Mouse (Mus musculus) heart, embryonic 15.5 days (tissue): ENCODE measurements around the gene Tmem266. TPM values are rescaled to one million over a fixed set of nuclear protein-coding genes. Genes with fewer than 3 reads are reported as not detected.

Experiments used
- ATAC-seq: fragments of 200-750 bp; cut with Nextera tagmentation; replicated peaks from 2 replicates; pipeline ENCODE4 v1.8.0; 2017; ENCODE audit warnings: low read depth, moderate TSS enrichment; ENCODE audit not compliant: insufficient number of reproducible peaks, insufficient read depth, low FRiP score
- H3K27ac ChIP-seq: fragments of 300-500 bp; sonication (generic); 2 replicates; pipeline ENCODE4 v1.5.1; 2015; ENCODE audit warnings: mild to moderate bottlenecking, inconsistent platforms
- H3K27me3 ChIP-seq: fragments of 300-500 bp; sonication (generic); 2 replicates; pipeline ENCODE4 v1.6.1; 2015; ENCODE audit warnings: inconsistent platforms
- H3K36me3 ChIP-seq: fragments of 300-500 bp; sonication (generic); 2 replicates; pipeline ENCODE4 v1.6.1; 2015; ENCODE audit warnings: mild to moderate bottlenecking, inconsistent platforms
- H3K4me1 ChIP-seq: fragments of 300-500 bp; sonication (generic); replicated peaks from 2 replicates; pipeline ENCODE4 v1.6.1; 2015; ENCODE audit warnings: inconsistent platforms
- H3K4me2 ChIP-seq: fragments of 300-500 bp; sonication (generic); 2 replicates; pipeline ENCODE4 v1.6.1; 2015; ENCODE audit warnings: inconsistent platforms, mild to moderate bottlenecking, moderate library complexity
- H3K4me3 ChIP-seq: fragments of 300-500 bp; sonication (generic); 2 replicates; pipeline ENCODE4 v1.5.1; 2015; ENCODE audit warnings: mild to moderate bottlenecking, inconsistent platforms
- H3K9ac ChIP-seq: fragments of 300-500 bp; sonication (generic); 2 replicates; pipeline ENCODE4 v1.6.1; 2015; ENCODE audit warnings: mild to moderate bottlenecking, inconsistent platforms
- H3K9me3 ChIP-seq: fragments of 300-500 bp; sonication (generic); replicated peaks from 2 replicates; pipeline ENCODE4 v1.6.1; 2016; ENCODE audit warnings: inconsistent platforms
- WGBS: fragments of 180-500 bp; shearing (Covaris S2); methylation state at CpG from one replicate; pipeline ENCODE4 v1.1.7; 2015; ENCODE audit warnings: mixed read lengths; 5-methylcytosine and 5-hydroxymethylcytosine counted together
- polyA plus RNA-seq: library from polyadenylated mRNA; unstranded; fragments of >200 nt; fragmentation: Nextera tagmentation; extraction: Ambion mirVana; gene quantifications from 2 replicates; pipeline ENCODE4 v1.2.1, GENCODE M21; 2015

Gene Tmem266
- polyA plus RNA-seq, 1 experiment from 2014 or later, result 0.14 TPM

DNA sequence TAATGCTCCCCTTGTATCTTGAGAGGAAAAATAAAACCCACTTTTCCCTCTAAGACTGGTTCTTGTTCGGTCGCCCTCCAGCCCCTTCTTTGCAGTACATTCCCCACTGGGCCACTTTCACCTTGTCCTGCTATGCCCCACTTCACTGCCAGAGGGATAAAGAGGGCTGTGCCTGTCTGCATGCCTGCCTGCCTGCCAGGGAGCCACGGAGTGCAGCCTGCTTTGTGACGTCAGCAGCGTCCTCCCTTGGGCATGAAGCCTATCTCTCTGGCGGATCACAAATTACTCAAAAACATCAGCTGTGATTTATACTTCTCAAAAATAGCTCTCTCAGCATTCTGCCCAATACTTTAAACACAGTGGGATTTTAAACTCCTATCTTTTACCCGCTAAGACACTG lies 6.2 kb downstream of the Tmem266 start:
- no peak overlapping the region for H3K27ac ChIP-seq
- no peaks in the 10 kb centered on the region for H3K36me3 ChIP-seq
- peaks cover 3% of the 10 kb centered on the region; the same call in 1 of the 2 replicates for H3K4me1 ChIP-seq
- peak overlapping the region; percentile 19; the same call in 1 of the 2 replicates for H3K4me2 ChIP-seq
- no peak overlapping the region for H3K4me3 ChIP-seq
- ATAC-seq, result no peak
- no peak overlapping the region for H3K9ac ChIP-seq
- peaks cover 34% of the 10 kb centered on the region for H3K27me3 ChIP-seq
- WGBS, result 33% methylated on average over 7 of the region's 7 CpGs
- H3K9me3 ChIP-seq, result no peaks in the 10 kb centered on the region

DNA sequence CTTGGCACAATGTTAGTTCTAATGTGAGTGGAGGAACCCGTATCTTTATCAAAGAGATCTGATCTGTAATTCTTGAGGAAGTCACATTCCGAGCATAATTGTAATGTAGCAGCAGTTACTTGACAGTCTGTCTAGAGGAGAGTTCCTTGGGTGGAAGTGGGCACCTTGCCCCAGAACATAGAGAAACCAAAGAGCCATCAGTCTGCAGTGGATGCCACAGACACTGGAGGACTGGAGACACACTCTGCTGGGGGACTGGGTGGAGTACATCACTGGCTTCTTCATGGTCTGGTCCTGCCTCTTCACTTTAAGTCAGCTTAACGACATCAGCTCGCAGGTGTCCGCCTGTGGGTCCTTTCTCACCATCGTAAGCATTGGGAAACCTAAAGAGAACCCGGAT lies 17.5 kb downstream of the Tmem266 start:
- Histone ChIP-seq H3K4me2 (no peak overlapping the region), H3K4me3 (no peak overlapping the region), H3K36me3 (no peaks in the 10 kb centered on the region), H3K27me3 (no peaks in the 10 kb centered on the region), H3K4me1 (no peaks in the 10 kb centered on the region), H3K27ac (no peak overlapping the region), H3K9me3 (no peaks in the 10 kb centered on the region), H3K9ac (no peak overlapping the region)
- 75% methylated on average over 7 of the region's 7 CpGs for WGBS
- ATAC-seq, result no peak

DNA sequence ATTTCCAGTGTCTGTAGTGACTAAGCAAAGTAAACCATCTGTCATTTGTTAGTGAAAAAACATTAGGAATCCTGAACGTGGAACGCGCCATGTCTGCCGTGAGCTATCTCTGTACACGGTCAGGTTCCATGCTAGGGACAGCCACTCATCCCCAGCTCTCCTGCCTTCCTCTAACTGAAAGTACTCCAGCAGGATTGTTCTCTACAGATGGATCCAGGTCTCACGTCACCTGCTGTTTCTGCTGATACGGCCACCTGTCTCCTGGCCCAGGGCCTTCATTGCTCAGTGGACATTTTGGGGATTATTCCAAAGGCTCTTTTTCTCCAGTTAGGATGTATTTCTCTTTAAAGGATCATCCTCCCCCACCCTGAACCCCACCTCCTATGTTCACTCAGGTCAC lies 18.6 kb downstream of the Tmem266 start:
- Histone ChIP-seq H3K9me3 (no peaks in the 10 kb centered on the region), H3K27me3 (no peaks in the 10 kb centered on the region), H3K4me1 (no peaks in the 10 kb centered on the region), H3K4me2 (no peak overlapping the region), H3K36me3 (no peaks in the 10 kb centered on the region), H3K9ac (no peak overlapping the region), H3K4me3 (no peak overlapping the region), H3K27ac (no peak overlapping the region)
- 86% methylated on average over 7 of the region's 7 CpGs for WGBS
- no peak for ATAC-seq

DNA sequence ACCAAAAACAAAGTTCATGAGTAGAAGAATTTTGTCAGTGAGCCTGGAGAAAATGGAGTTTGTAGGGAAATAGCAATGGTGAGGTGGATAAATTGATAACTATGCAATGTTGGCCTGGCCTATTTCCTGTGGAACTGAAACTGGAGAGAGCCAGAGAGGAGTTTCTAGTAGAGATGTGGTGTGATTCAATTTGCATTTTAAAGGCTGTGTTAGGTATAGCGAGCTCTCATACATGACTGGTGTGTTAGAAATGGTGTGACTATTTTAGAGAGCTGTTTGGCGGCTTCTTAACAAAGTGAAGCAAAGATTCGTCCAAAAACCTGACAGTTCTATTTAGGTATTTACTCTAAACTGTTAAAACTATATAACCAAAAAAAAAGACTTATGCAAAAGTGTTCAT lies 22.0 kb downstream of the Tmem266 start:
- no peaks in the 10 kb centered on the region for H3K4me1 ChIP-seq
- ATAC-seq, result no peak
- H3K9ac ChIP-seq, result no peak overlapping the region
- H3K4me3 ChIP-seq, result no peak overlapping the region
- H3K9me3 ChIP-seq, result no peaks in the 10 kb centered on the region
- H3K27me3 ChIP-seq, result no peaks in the 10 kb centered on the region
- no peak overlapping the region for H3K27ac ChIP-seq
- no peaks in the 10 kb centered on the region for H3K36me3 ChIP-seq
- no peak overlapping the region for H3K4me2 ChIP-seq
- WGBS, result 76% methylated on average over 3 of the region's 3 CpGs

DNA sequence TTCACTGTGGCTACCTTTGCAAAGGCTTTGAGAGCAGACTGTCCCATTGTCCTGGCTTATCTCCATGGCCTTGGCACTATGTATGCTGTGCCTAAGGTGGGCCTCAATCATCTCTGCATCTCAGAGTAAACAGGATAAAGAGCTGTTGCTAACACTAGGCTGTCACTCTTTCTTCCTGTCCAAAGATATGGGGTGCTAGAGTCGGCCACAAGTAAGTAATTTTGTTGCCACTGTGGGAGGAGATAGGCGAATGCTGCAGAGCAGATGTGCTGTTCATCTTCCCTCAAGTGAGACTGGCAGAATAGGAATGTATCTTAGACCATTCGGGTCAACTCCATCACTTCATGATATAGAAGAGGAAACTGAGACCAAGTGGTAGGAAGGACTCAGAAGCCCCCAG lies 28.0 kb downstream of the Tmem266 start:
- WGBS, result 65% methylated on average over 3 of the region's 3 CpGs
- H3K4me1 ChIP-seq, result no peaks in the 10 kb centered on the region
- no peaks in the 10 kb centered on the region for H3K27me3 ChIP-seq
- no peak overlapping the region for H3K27ac ChIP-seq
- H3K4me2 ChIP-seq, result no peak overlapping the region
- H3K9ac ChIP-seq, result no peak overlapping the region
- H3K36me3 ChIP-seq, result no peaks in the 10 kb centered on the region
- no peaks in the 10 kb centered on the region for H3K9me3 ChIP-seq
- no peak for ATAC-seq
- no peak overlapping the region for H3K4me3 ChIP-seq

DNA sequence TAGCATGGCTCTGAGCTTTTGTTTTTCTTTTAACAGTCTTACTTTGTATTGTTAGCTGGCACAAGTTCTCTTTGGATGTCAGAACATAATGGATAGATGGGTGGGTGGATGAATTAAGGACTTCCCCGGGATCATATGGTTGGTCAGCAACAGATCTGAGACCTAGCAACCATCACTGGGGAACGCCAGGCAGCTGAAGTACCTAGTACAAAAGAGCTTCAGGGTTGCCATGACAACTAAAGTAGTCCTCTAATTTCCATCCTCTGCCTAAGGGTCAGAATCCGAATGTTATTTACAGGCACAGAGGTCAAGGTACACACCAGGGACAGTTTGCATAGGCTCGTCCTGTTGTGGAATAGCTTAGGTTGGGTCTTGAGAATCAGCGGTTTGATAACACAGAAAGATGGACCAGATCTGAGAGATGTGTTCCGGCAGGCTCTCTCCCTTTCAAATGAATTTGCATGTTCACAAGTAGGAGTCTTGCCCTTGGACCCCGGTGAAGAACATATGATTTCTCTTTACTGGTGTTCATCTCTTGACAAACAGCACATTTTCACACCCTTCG lies 28.6 kb downstream of the Tmem266 start:
- Histone ChIP-seq H3K4me1 (no peaks in the 10 kb centered on the region), H3K4me3 (no peak overlapping the region), H3K27ac (no peak overlapping the region), H3K27me3 (no peaks in the 10 kb centered on the region), H3K9me3 (no peaks in the 10 kb centered on the region), H3K9ac (no peak overlapping the region), H3K4me2 (no peak overlapping the region), H3K36me3 (no peaks in the 10 kb centered on the region)
- ATAC-seq, result no peak
- whole genome bisulfite sequencing, result 71% methylated on average over 8 of the region's 8 CpGs

DNA sequence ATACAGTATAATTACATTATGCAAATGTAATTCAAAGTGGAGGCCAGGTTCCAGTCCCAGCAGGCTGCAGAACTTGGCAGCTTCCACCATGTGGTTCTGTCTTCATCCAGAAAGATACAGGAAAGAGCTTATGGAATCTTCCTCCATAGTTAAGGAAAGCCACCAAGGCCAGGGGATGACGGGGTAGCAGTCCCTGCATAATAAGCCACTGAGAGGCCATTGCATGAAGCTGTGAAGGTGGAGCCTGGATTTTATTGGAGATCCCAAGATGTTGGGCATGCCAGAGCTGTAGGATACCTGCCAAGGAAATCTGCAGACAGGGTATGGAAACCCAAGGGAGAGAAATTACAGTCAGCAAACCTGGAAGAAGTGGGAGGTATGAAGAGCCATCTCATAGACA lies 30.5 kb downstream of the Tmem266 start:
- Histone ChIP-seq H3K27me3 (no peaks in the 10 kb centered on the region), H3K9me3 (no peaks in the 10 kb centered on the region), H3K9ac (no peak overlapping the region), H3K4me1 (no peaks in the 10 kb centered on the region), H3K36me3 (no peaks in the 10 kb centered on the region), H3K27ac (no peak overlapping the region), H3K4me3 (no peak overlapping the region), H3K4me2 (no peak overlapping the region)
- 76% methylated on average over 1 of the region's 1 CpGs for WGBS
- ATAC-seq, result no peak

DNA sequence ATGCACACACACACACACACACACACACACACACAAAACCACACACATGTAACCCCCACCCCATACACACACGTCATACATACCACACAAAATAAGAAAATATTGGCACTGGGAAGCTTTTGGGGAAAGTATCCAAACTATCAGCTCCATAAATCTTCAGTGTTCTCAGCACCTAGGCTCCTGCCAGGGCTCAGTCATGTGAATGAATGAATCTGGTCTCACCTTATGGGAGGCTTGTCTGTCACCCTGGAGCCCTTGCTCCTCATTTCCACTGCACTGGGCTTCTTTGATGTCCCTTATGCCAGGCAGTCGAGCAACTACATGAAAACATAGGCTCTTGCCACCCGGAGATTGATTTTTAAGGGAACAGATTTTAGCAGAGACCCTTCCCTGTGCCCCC lies 33.7 kb downstream of the Tmem266 start:
- WGBS, result 73% methylated on average over 3 of the region's 3 CpGs
- H3K4me3 ChIP-seq, result no peak overlapping the region
- no peak for ATAC-seq
- no peaks in the 10 kb centered on the region for H3K4me1 ChIP-seq
- H3K9ac ChIP-seq, result no peak overlapping the region
- H3K27ac ChIP-seq, result no peak overlapping the region
- H3K27me3 ChIP-seq, result no peaks in the 10 kb centered on the region
- H3K9me3 ChIP-seq, result no peaks in the 10 kb centered on the region
- no peaks in the 10 kb centered on the region for H3K36me3 ChIP-seq
- H3K4me2 ChIP-seq, result no peak overlapping the region

DNA sequence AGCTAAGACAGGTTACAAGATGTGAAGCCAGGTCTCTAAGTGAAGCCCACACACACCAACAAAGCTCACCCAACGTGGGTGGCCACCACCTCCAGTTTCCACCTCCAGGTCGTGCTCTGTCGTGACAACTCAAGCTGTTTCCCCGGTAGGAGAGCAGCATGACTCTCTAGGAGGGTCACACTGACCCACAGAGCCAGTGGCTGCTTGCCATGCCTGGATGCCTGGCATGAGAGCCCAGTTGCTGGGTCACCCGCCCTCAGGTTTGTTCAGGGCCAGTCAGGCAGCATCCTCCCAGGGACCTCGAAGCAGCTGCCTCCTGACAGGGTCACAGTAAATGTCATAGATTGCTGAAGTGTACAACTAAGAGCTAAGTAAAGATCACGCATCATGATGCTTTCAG lies 34.1 kb downstream of the Tmem266 start:
- Histone ChIP-seq H3K4me2 (no peak overlapping the region), H3K27ac (no peak overlapping the region), H3K9me3 (no peaks in the 10 kb centered on the region), H3K9ac (no peak overlapping the region), H3K4me3 (no peak overlapping the region), H3K4me1 (no peaks in the 10 kb centered on the region), H3K27me3 (no peaks in the 10 kb centered on the region), H3K36me3 (no peaks in the 10 kb centered on the region)
- 52% methylated on average over 7 of the region's 7 CpGs for WGBS
- no peak for ATAC-seq

DNA sequence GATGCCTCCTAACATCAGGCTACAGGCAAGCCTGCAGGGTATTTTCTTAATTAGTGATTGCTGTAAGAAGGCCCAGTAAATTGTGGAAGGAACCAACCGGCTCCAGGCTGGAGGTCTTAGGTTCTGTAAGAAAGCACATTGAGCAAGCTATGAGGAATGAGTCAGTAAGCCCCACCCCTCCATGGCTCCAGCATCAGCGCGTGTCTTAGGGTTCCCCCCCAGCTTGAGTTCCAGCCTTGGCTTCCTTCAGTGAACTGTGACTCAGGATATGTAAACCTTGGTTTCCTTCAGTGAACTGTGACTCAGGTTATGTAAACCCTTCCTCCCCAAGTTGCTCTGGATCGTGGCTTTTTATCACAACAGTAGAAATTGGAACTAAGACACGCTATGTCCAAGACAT lies 35.3 kb downstream of the Tmem266 start:
- no peak overlapping the region for H3K4me2 ChIP-seq
- no peaks in the 10 kb centered on the region for H3K27me3 ChIP-seq
- H3K9ac ChIP-seq, result no peak overlapping the region
- H3K9me3 ChIP-seq, result no peaks in the 10 kb centered on the region
- H3K36me3 ChIP-seq, result no peaks in the 10 kb centered on the region
- H3K4me3 ChIP-seq, result no peak overlapping the region
- H3K4me1 ChIP-seq, result no peaks in the 10 kb centered on the region
- H3K27ac ChIP-seq, result no peak overlapping the region
- no peak for ATAC-seq
- 74% methylated on average over 5 of the region's 5 CpGs for WGBS

DNA sequence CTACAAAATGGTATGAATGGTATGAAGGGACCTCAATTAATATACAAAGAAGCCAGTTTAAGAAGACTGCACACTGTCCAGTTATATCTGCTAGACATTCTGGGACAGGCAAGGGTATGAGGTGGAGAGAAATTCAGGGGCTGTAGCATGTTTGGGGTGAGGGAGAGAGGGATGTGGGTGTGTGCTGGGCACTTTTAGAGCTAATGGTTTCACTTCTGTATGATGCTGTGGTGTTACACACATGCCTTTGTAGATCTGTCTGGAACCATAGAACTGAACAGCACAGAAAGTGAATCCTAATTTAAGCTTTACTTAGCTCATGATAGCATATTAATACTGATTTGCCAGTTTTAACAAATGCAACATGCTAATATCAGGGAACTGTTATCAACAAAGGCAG lies 37.0 kb downstream of the Tmem266 start:
- no peaks in the 10 kb centered on the region for H3K36me3 ChIP-seq
- no peaks in the 10 kb centered on the region for H3K4me1 ChIP-seq
- no peak overlapping the region for H3K9ac ChIP-seq
- no peak for ATAC-seq
- no peak overlapping the region for H3K4me2 ChIP-seq
- H3K27ac ChIP-seq, result no peak overlapping the region
- no peaks in the 10 kb centered on the region for H3K27me3 ChIP-seq
- no peak overlapping the region for H3K4me3 ChIP-seq
- H3K9me3 ChIP-seq, result no peaks in the 10 kb centered on the region

DNA sequence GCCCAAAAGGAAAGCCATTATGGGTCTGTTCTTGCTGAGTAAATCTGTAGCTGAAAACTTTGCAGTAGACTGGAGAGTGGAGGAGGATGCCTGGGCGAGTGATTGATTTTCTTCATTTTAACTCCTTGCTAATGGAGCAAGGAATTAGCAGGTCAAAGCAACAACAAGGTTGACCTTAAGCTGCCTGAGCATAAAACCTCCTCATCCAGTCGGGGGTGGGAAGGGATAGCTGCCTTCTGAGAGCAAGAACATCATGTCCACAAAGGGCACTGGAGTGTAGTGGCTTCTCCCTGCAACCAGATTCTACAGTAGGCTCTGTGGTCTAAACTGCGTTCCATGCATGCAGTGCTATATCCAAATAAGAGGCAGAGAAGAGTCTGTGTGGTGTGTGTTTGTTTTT lies 41.3 kb downstream of the Tmem266 start:
- H3K27ac ChIP-seq, result no peak overlapping the region
- no peaks in the 10 kb centered on the region for H3K4me1 ChIP-seq
- no peaks in the 10 kb centered on the region for H3K27me3 ChIP-seq
- ATAC-seq, result no peak
- H3K9ac ChIP-seq, result no peak overlapping the region
- no peak overlapping the region for H3K4me3 ChIP-seq
- no peaks in the 10 kb centered on the region for H3K9me3 ChIP-seq
- H3K4me2 ChIP-seq, result no peak overlapping the region
- H3K36me3 ChIP-seq, result no peaks in the 10 kb centered on the region
- 55% methylated on average over 3 of the region's 3 CpGs for WGBS
